Mouse (Mus musculus) cerebellum, adult 2 months (tissue): ENCODE data around the gene Prmt3.

Experiments
- CTCF ChIP-seq: fragments of 200-500 bp; IDR thresholded peaks from 2 replicates; pipeline ENCODE4 v1.5.1; 2011; ENCODE audit warnings: low read depth, mild to moderate bottlenecking, control low read depth, low read length, moderate library complexity, borderline replicate concordance; ENCODE audit not compliant: insufficient read depth
- POLR2A ChIP-seq: fragments of 200-500 bp; IDR thresholded peaks from 2 replicates; pipeline ENCODE4 v1.6.1; 2011; ENCODE audit warnings: low read length, control low read depth, borderline replicate concordance; ENCODE audit not compliant: insufficient read depth

DNA sequence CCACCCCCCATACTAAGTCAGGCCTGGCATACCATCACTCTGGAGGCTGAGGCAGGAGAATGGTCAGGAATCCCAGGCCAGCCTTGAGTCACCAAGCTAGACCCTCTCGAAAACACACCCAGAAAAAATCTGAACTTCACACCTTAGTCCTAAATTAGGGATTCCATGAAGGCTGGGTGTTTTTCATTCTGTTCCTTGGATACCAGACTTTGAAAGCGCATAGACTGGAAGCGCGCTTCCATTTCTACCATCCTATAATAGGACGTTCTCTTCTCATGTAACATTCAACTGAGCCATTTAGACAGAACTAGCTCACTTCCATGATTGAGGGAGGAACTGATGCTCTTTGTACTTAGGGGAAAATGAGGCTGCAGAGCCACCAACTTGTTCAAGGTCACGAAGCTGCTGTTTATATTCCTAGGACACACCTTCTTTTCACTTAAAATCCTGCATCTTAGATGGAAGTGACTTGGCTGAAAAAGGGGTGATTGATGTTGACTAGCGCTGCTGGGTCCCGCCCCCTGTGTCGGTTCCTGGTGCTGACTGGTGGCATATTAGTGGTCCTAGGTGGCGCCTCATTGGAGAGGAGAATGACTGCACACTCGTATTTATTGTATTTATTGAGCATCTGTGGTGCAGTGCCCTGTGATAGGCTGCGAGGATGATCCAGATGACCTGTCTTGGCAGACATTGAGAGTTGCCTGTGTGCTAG is 914 bp downstream of the Prmt3 start:
- TF ChIP-seq POLR2A (no peak), CTCF (no peak)
